Mouse (Mus musculus) testis, adult 2 months (tissue): ENCODE measurements at regions not wholly inside any gene's neighbourhood (a gene's known extent, or its start where the extent isn't known, plus 50 kb on each side); places are given as distances from the start of the nearest gene placed in this dataset.

Experiments used
- CTCF ChIP-seq: fragments of 200-500 bp; IDR thresholded peaks from 2 replicates; pipeline ENCODE4 v1.5.1; 2012; ENCODE audit warnings: low read depth, mild to moderate bottlenecking, inconsistent platforms, low read length, moderate library complexity; ENCODE audit not compliant: control insufficient read depth, insufficient read depth, insufficient replicate concordance
- POLR2A ChIP-seq: fragments of 200-500 bp; IDR thresholded peaks from 2 replicates; pipeline ENCODE4 v1.6.1; 2012; ENCODE audit warnings: low read depth, mild to moderate bottlenecking, inconsistent platforms, low read length, moderate library complexity; ENCODE audit not compliant: control insufficient read depth

DNA sequence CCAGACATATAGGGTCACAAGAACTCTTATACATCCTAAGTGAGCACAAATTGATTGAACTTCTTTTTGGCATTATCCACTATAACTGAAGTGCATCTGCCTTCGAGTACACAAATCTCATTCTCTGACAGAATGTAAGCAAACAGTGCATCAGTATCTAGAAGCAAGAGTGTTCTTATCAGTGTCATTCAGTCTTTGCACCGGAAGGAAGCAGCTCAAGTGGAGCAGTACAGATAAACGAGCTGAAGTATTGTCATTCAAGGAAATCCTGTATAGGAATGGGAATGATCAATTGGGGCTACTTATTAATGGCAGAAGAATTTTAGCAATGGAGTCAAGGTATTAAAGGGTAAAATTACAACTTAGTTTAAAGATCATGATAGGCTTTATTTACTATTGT lies 74.3 kb upstream of the Pdc start:
- TF ChIP-seq POLR2A: no peak
- no peak for TF ChIP-seq CTCF
